Mouse (Mus musculus) limb, embryonic 14.5 days (tissue): ENCODE measurements at regions not wholly inside any gene's neighbourhood (a gene's known extent, or its start where the extent isn't known, plus 50 kb on each side); places are given as distances from the start of the nearest gene placed in this dataset.

Experiments
- ATAC-seq: fragments of 200-750 bp; cut with Nextera tagmentation; 2 replicates; pipeline ENCODE4 v1.8.0; 2017; ENCODE audit warnings: low read depth, moderate number of reproducible peaks, moderate TSS enrichment; ENCODE audit not compliant: low FRiP score
- DNase-seq: peaks from one replicate; pipeline ENCODE4 v3.0.0-alpha.2; 2015; ENCODE audit warnings: low spot score
- H3K27ac ChIP-seq: fragments of 300-500 bp; sonication (generic); replicated peaks from 2 replicates; pipeline ENCODE4 v1.5.1; 2014; ENCODE audit warnings: low read depth, mild to moderate bottlenecking, low read length, moderate library complexity, mixed read lengths
- H3K27me3 ChIP-seq: fragments of 300-500 bp; sonication (generic); 2 replicates; pipeline ENCODE4 v1.6.1; 2014; ENCODE audit warnings: low read length, mixed read lengths; ENCODE audit not compliant: control insufficient read depth, insufficient read depth
- H3K36me3 ChIP-seq: fragments of 300-500 bp; sonication (generic); 2 replicates; pipeline ENCODE4 v1.6.1; 2014; ENCODE audit warnings: mild to moderate bottlenecking, low read length, moderate library complexity, mixed read lengths; ENCODE audit not compliant: control insufficient read depth, insufficient read depth
- H3K4me1 ChIP-seq: fragments of 300-500 bp; sonication (generic); 2 replicates; pipeline ENCODE4 v1.6.1; 2014; ENCODE audit warnings: antibody characterized with exemption, low read length, mixed read lengths; ENCODE audit not compliant: control insufficient read depth, insufficient read depth
- H3K4me2 ChIP-seq: fragments of 300-500 bp; sonication (generic); replicated peaks from 2 replicates; pipeline ENCODE4 v1.6.1; 2014; ENCODE audit warnings: low read depth, mild to moderate bottlenecking, low read length, moderate library complexity; ENCODE audit not compliant: severe bottlenecking
- H3K4me3 ChIP-seq: fragments of 300-500 bp; sonication (generic); replicated peaks from 2 replicates; pipeline ENCODE4 v1.5.1; 2014; ENCODE audit warnings: low read length
- H3K9ac ChIP-seq: fragments of 300-500 bp; sonication (generic); 2 replicates; pipeline ENCODE4 v1.6.1; 2014; ENCODE audit warnings: mild to moderate bottlenecking, low read depth, low read length, moderate library complexity; ENCODE audit not compliant: severe bottlenecking
- H3K9me3 ChIP-seq: fragments of 300-500 bp; sonication (generic); 2 replicates; pipeline ENCODE4 v1.6.1; 2016; ENCODE audit warnings: low read length; ENCODE audit not compliant: control insufficient read depth
- POLR2A ChIP-seq: fragments of 200-500 bp; IDR thresholded peaks from 2 replicates; pipeline ENCODE4 v1.8.0; 2012; ENCODE audit warnings: inconsistent platforms, mild to moderate bottlenecking, moderate library complexity, borderline replicate concordance; ENCODE audit not compliant: insufficient read depth, insufficient read length; ENCODE audit errors: extremely low read depth
- WGBS: fragments of 180-500 bp; shearing (Covaris S2); extraction: QIAGEN DNeasy Blood & Tissue Kit; methylation state at CpG from one replicate; pipeline ENCODE4 v1.1.7; 2014; 5-methylcytosine and 5-hydroxymethylcytosine counted together

- H3K4me3 ChIP-seq: no peak overlapping the region
- DNase-seq (no peak), ATAC-seq (no peak)
- H3K4me1 ChIP-seq: peaks cover 14% of the 10 kb centered on the region
- H3K36me3 ChIP-seq: no peaks in the 10 kb centered on the region
- no peak overlapping the region for H3K4me2 ChIP-seq
- H3K9ac ChIP-seq: no peak overlapping the region
- WGBS: 82% methylated on average over 9 of the region's 9 CpGs
- TF ChIP-seq POLR2A: no peak
- no peak overlapping the region for H3K27ac ChIP-seq
- H3K9me3 ChIP-seq: no peaks in the 10 kb centered on the region
- no peaks in the 10 kb centered on the region for H3K27me3 ChIP-seq
These were observed 607.2 kb downstream of the Zfp706 start for GRCm38 (mm10) chr15:36400311-36400840.

- H3K27ac ChIP-seq: no peak overlapping the region
- no peaks in the 10 kb centered on the region for H3K36me3 ChIP-seq
- ATAC-seq: peak; percentile 45; the same call in 1 of the 2 replicates
- H3K9ac ChIP-seq: no peak overlapping the region
- H3K4me3 ChIP-seq: no peak overlapping the region
- 33% methylated on average over 7 of the region's 7 CpGs for WGBS
- H3K27me3 ChIP-seq: no peaks in the 10 kb centered on the region
- H3K4me2 ChIP-seq: no peak overlapping the region
- peak; percentile 57 for DNase-seq
- no peak for TF ChIP-seq POLR2A
- H3K4me1 ChIP-seq: peaks cover 14% of the 10 kb centered on the region
- no peaks in the 10 kb centered on the region for H3K9me3 ChIP-seq
These were observed 608.1 kb downstream of the Zfp706 start for GRCm38 (mm10) chr15:36399355-36400012.

- H3K27ac ChIP-seq: no peak overlapping the region
- no peaks in the 10 kb centered on the region for H3K9me3 ChIP-seq
- no peak for TF ChIP-seq POLR2A
- no peaks in the 10 kb centered on the region for H3K36me3 ChIP-seq
- ATAC-seq: 0 out of 2 replicates have a peak, but pooled peaks have one; percentile 30
- peaks cover 14% of the 10 kb centered on the region for H3K4me1 ChIP-seq
- H3K4me3 ChIP-seq: no peak overlapping the region
- peak; percentile 41 for DNase-seq
- 64% methylated on average over 9 of the region's 9 CpGs for WGBS
- no peak overlapping the region for H3K9ac ChIP-seq
- no peak overlapping the region for H3K4me2 ChIP-seq
- no peaks in the 10 kb centered on the region for H3K27me3 ChIP-seq
These were observed 609.2 kb downstream of the Zfp706 start for GRCm38 (mm10) chr15:36398099-36398982.

- Histone ChIP-seq H3K4me3 (no peak overlapping the region), H3K4me1 (peaks cover 14% of the 10 kb centered on the region), H3K9ac (no peak overlapping the region), H3K4me2 (no peak overlapping the region), H3K36me3 (no peaks in the 10 kb centered on the region), H3K9me3 (no peaks in the 10 kb centered on the region), H3K27ac (no peak overlapping the region), H3K27me3 (no peaks in the 10 kb centered on the region)
- TF ChIP-seq POLR2A: no peak
- ATAC-seq: no peak
- WGBS: 87% methylated on average over 6 of the region's 6 CpGs
- no peak for DNase-seq
These were observed 610.8 kb downstream of the Zfp706 start for GRCm38 (mm10) chr15:36396791-36397190.

GRCm38 (mm10) chr15:36396245-36396644 is 611.3 kb downstream of the Zfp706 start:
- Histone ChIP-seq H3K4me3 (no peak overlapping the region), H3K9me3 (no peaks in the 10 kb centered on the region), H3K27ac (no peak overlapping the region), H3K27me3 (no peaks in the 10 kb centered on the region), H3K36me3 (no peaks in the 10 kb centered on the region), H3K4me1 (peaks cover 14% of the 10 kb centered on the region), H3K4me2 (no peak overlapping the region), H3K9ac (no peak overlapping the region)
- 46% methylated on average over 2 of the region's 2 CpGs for WGBS
- DNase-seq: no peak
- no peak for TF ChIP-seq POLR2A
- ATAC-seq: no peak
